Mouse (Mus musculus) neural tube, embryonic 13.5 days (tissue): ENCODE data around the gene Ppp2r2c. TPM values are rescaled to one million over a fixed set of nuclear protein-coding genes. Genes with fewer than 3 reads are reported as not detected.
A peak's percentile ranks its signal among the peaks of the same experiment; 100 is the strongest.

Experiments
- ATAC-seq: fragments of 200-750 bp; cut with Nextera tagmentation; 2 replicates; pipeline ENCODE4 v1.8.0; 2017; ENCODE audit warnings: low read depth, mild to moderate bottlenecking, moderate TSS enrichment, moderate library complexity
- H3K27ac ChIP-seq: fragments of 300-500 bp; sonication (generic); replicated peaks from 2 replicates; pipeline ENCODE4 v1.5.1; 2015; ENCODE audit warnings: moderate library complexity, mild to moderate bottlenecking, inconsistent platforms
- H3K27me3 ChIP-seq: fragments of 300-500 bp; sonication (generic); 2 replicates; pipeline ENCODE4 v1.6.1; 2015; ENCODE audit warnings: mild to moderate bottlenecking, inconsistent platforms
- H3K36me3 ChIP-seq: fragments of 300-500 bp; sonication (generic); 2 replicates; pipeline ENCODE4 v1.6.1; 2015; ENCODE audit warnings: mild to moderate bottlenecking, inconsistent platforms
- H3K4me1 ChIP-seq: fragments of 300-500 bp; sonication (generic); replicated peaks from 2 replicates; pipeline ENCODE4 v1.6.1; 2015; ENCODE audit warnings: inconsistent platforms
- H3K4me2 ChIP-seq: fragments of 300-500 bp; sonication (generic); 2 replicates; pipeline ENCODE4 v1.6.1; 2015; ENCODE audit warnings: inconsistent platforms, mild to moderate bottlenecking, moderate library complexity
- H3K4me3 ChIP-seq: fragments of 300-500 bp; sonication (generic); 2 replicates; pipeline ENCODE4 v1.5.1; 2015; ENCODE audit warnings: mild to moderate bottlenecking, inconsistent platforms
- H3K9ac ChIP-seq: fragments of 300-500 bp; sonication (generic); 2 replicates; pipeline ENCODE4 v1.6.1; 2015; ENCODE audit warnings: moderate library complexity, mild to moderate bottlenecking, inconsistent platforms
- H3K9me3 ChIP-seq: fragments of 300-500 bp; sonication (generic); 2 replicates; pipeline ENCODE4 v1.6.1; 2016; ENCODE audit warnings: inconsistent platforms
- WGBS: fragments of 180-500 bp; shearing (Covaris S2); methylation state at CpG from one replicate; pipeline ENCODE4 v1.1.7; 2015; 5-methylcytosine and 5-hydroxymethylcytosine counted together
- polyA plus RNA-seq: library from polyadenylated mRNA; unstranded; fragments of >200 nt; fragmentation: Nextera tagmentation; extraction: Ambion mirVana; gene quantifications from 2 replicates; pipeline ENCODE4 v1.2.1, GENCODE M21; 2015

The Ppp2r2c gene
- polyA plus RNA-seq, 1 experiment from 2014 or later: 44.8 TPM

DNA sequence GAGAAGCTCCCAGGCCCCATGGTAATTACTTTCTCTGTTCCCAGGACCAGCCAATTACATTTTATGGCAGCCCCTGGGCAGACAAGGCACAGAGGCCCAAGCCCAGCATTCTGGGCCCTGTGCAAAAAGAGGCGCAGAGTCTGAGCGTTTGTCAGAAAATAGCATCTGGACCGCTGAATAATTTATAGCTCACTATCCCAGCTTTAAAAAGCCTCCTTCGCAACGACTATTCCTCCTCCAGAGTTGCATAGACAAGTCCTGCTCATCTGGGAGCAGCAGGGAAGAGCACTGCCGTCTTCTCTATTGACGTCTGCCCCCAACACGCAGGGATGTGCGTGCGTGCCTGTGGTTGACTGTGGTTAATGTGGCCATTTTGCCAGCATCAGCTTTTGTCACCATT lies 23.8 kb upstream of the Ppp2r2c start:
- H3K9me3 ChIP-seq: no peaks in the 10 kb centered on the region
- 20% methylated on average over 10 of the region's 10 CpGs for WGBS
- H3K27ac ChIP-seq: peak overlapping the region; percentile 90
- no peak overlapping the region for H3K4me3 ChIP-seq
- H3K4me2 ChIP-seq: no peak overlapping the region
- no peaks in the 10 kb centered on the region for H3K36me3 ChIP-seq
- ATAC-seq: peak; percentile 83
- no peaks in the 10 kb centered on the region for H3K27me3 ChIP-seq
- H3K4me1 ChIP-seq: peaks cover 9% of the 10 kb centered on the region
- H3K9ac ChIP-seq: no peak overlapping the region

DNA sequence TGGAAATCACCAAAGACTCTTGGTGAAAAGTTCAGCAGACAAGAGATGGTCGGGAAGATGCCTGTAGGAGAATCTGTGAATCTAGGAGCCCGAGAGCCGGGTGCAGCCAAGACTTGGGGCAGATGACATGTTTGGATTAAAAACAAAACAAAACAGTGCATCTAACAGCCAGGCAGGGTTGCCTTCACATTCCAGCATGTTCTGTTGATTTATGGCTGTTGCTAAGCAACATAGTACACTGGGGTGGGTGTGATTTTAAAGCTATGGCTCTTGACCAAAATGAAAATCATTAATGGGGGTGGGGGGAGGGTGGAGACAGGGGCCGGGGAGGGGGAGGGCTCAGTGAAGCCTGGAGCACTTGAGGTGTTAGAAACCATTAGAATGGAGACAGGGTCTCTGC lies 16.7 kb upstream of the Ppp2r2c start:
- H3K4me2 ChIP-seq: no peak overlapping the region
- no peak overlapping the region for H3K4me3 ChIP-seq
- no peaks in the 10 kb centered on the region for H3K9me3 ChIP-seq
- ATAC-seq: no peak
- H3K27ac ChIP-seq: no peak overlapping the region
- no peaks in the 10 kb centered on the region for H3K27me3 ChIP-seq
- H3K36me3 ChIP-seq: no peaks in the 10 kb centered on the region
- H3K9ac ChIP-seq: no peak overlapping the region
- peaks cover 37% of the 10 kb centered on the region for H3K4me1 ChIP-seq
- WGBS: 64% methylated on average over 4 of the region's 4 CpGs

DNA sequence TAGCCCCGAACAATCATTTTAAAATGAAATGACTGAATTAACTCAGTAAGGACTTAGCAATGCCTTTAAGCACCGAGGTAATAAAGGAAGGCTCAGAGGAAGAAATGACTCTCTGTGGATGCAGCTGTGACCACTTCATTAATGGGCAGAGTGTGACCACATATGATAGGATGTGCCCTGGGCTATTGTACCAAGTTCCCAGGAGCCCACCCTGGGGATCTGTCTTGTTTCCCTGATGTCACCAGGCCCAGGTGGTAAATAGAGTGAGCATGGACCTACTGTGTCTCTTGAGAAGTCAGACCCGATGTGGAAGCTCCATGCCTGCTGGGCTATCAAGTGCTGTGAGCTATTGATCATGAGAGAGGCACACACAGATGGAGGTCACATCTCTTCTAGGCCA lies 13.1 kb upstream of the Ppp2r2c start:
- WGBS: 39% methylated on average over 3 of the region's 3 CpGs
- Histone ChIP-seq H3K27me3 (no peaks in the 10 kb centered on the region), H3K36me3 (no peaks in the 10 kb centered on the region), H3K4me1 (peaks cover 35% of the 10 kb centered on the region), H3K9me3 (no peaks in the 10 kb centered on the region), H3K4me2 (no peak overlapping the region), H3K9ac (no peak overlapping the region), H3K27ac (no peak overlapping the region), H3K4me3 (no peak overlapping the region)
- no peak for ATAC-seq

DNA sequence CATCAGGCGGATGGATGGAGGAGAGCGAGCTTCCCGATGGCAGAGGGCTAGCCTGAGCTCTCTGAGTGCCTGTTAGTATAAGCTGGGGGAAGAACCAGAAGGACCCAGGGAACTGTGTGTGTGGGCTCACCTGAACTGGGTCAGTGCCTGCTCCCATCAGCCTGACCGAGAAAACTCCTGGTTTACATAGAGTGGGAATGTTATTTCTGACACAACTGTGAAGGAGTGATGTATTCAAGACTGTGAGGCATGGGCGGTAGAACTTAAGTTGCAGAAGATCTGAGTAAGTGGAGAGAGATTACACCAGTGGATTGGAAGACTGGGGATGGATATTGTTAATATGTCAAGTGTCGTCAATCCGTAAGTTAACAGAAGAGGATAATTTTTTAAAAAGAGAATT lies 11.8 kb upstream of the Ppp2r2c start:
- no peak overlapping the region for H3K4me2 ChIP-seq
- ATAC-seq: no peak
- no peaks in the 10 kb centered on the region for H3K36me3 ChIP-seq
- no peak overlapping the region for H3K9ac ChIP-seq
- peaks cover 26% of the 10 kb centered on the region for H3K4me1 ChIP-seq
- WGBS: 93% methylated on average over 7 of the region's 7 CpGs
- H3K9me3 ChIP-seq: no peaks in the 10 kb centered on the region
- no peak overlapping the region for H3K4me3 ChIP-seq
- no peaks in the 10 kb centered on the region for H3K27me3 ChIP-seq
- H3K27ac ChIP-seq: no peak overlapping the region

DNA sequence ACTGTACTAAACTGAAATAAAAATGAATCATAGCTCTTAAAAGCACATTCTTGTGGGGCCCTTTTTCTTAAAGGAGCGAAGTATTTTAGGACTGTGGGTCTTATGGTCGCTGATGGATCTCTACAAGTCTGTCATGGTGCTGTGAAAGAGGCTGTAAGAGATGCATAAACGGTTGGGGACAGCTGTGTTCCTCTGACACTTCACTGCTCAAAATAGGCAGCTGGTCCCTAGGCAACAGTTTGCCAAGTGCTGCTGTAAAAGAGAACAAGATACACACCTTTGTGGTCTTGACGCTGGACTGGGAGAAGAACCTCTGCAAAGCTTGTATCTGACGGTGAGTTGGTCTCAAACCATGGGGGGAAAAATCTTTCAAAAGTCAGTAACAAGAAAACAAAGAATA lies 10.8 kb upstream of the Ppp2r2c start:
- Histone ChIP-seq H3K27me3 (peaks cover under 1% of the 10 kb centered on the region; the same call in 1 of the 2 replicates), H3K27ac (no peak overlapping the region), H3K9ac (no peak overlapping the region), H3K4me1 (peaks cover 16% of the 10 kb centered on the region), H3K4me2 (no peak overlapping the region), H3K36me3 (no peaks in the 10 kb centered on the region), H3K4me3 (no peak overlapping the region), H3K9me3 (no peaks in the 10 kb centered on the region)
- no peak for ATAC-seq
- WGBS: 70% methylated on average over 5 of the region's 5 CpGs

DNA sequence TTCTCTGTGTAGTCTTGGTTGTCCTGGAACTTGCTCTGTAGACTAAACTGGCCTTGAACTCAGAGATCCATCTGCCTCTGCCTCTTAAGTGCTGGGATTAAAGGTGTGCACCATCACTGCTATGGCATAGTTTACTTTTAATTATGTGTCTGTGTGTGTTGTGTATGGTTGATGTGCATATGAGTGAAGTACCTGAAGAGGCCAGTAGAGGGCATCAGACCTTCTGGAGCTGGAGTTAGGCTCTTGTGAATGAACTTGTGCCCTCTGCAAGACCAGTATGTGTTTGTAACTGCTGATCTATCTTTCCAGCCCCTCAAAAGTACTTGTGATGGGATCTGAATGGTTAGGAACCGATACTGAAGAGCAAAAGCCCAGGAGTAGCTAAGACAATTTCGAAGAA lies 7.2 kb upstream of the Ppp2r2c start:
- ATAC-seq: no peak
- Histone ChIP-seq H3K4me2 (no peak overlapping the region), H3K27ac (no peak overlapping the region), H3K4me3 (no peak overlapping the region), H3K9ac (no peak overlapping the region), H3K27me3 (peaks cover 30% of the 10 kb centered on the region), H3K4me1 (no peaks in the 10 kb centered on the region), H3K9me3 (no peaks in the 10 kb centered on the region), H3K36me3 (no peaks in the 10 kb centered on the region)
- WGBS: 97% methylated on average over 2 of the region's 2 CpGs

DNA sequence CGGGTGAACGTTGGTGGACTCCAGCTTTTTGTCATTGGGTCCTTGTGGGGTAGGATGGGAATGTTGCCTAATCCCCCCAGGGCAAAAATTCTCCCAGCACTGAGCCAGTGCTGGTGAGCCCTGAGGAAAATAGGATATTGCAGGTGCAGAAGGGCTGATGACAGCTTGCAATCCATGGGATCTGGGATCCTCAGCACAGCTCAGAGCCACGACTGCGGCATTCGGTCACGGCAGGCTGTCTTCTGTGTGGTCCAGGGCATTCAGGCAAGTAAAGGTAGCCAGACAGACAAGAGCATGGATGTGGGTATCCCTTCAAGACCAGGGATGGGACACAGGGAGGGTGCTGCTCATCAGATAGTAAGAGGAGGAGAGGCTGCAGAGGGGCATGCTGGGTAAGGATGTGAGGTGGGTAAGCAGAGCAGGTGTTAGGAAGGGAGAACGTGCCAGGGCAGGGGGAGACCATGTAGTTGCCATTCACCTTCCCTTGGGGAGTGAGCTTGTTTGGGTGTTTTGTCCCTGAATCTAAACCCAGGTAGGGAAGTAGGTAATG lies 1.5 kb upstream of the Ppp2r2c start:
- Histone ChIP-seq H3K9ac (peak overlapping the region; percentile 86; the same call in 1 of the 2 replicates), H3K4me1 (peaks cover 39% of the 10 kb centered on the region), H3K4me2 (peak overlapping the region; percentile 80), H3K4me3 (0 out of 2 replicates have a peak overlapping the region, but pooled peaks have one; percentile 63), H3K36me3 (no peaks in the 10 kb centered on the region), H3K27ac (no peak overlapping the region), H3K9me3 (no peaks in the 10 kb centered on the region), H3K27me3 (peaks cover 87% of the 10 kb centered on the region)
- no peak for ATAC-seq
- 64% methylated on average over 7 of the region's 7 CpGs for WGBS

DNA sequence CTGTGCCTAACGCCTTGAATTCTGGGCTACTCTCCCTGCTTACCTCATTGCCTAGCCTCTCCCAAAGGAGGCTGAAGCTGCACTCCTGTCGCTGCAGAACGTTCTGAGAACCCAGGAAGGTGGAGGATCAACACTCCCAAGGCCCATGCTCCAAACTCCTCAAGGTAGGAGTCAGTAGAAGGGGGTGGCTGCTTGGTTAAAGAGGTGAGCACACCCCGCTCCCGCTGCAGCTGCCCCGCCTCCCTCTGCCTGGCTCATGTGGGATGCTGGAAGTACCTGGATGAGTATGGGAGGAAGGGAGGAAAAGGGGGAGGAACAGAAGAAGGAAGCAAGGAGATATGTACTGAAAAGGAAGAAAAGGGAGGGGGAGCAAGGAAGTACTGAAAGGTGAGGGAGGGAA lies 752 bp upstream of the Ppp2r2c start:
- peak overlapping the region; percentile 86 for H3K9ac ChIP-seq
- peak overlapping the region; percentile 80 for H3K4me2 ChIP-seq
- no peaks in the 10 kb centered on the region for H3K36me3 ChIP-seq
- ATAC-seq: no peak
- peaks cover 39% of the 10 kb centered on the region for H3K4me1 ChIP-seq
- 3% methylated on average over 6 of the region's 6 CpGs for WGBS
- peak overlapping the region; percentile 88; the same call in 1 of the 2 replicates for H3K27ac ChIP-seq
- peak overlapping the region; percentile 63 for H3K4me3 ChIP-seq
- peaks cover 94% of the 10 kb centered on the region for H3K27me3 ChIP-seq
- H3K9me3 ChIP-seq: no peaks in the 10 kb centered on the region

DNA sequence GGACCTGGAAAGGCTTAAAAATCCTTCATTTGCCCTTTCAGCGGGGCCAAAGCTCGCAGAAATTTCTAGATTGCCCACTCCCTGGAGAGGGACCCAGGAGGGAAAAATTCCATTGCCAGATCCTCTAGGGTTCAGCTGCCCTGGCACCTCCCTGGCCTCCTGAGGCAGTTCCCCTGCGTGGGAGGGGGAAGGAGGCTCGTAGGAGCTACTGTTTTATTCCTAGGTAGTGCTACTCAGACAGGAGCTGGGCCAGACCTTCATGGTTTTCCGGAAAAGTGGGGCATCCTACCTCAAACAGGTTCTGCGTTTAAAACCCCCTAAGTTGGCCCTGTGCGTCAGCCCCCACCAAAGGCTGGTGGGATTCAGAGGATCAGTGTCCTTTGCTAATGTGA lies 869 bp downstream of the Ppp2r2c start:
- peak overlapping the region; percentile 86 for H3K9ac ChIP-seq
- peak overlapping the region; percentile 63 for H3K4me3 ChIP-seq
- under 1% methylated on average over 7 of the region's 7 CpGs for WGBS
- H3K27ac ChIP-seq: peak overlapping the region; percentile 88
- peak overlapping the region; percentile 80 for H3K4me2 ChIP-seq
- no peaks in the 10 kb centered on the region for H3K9me3 ChIP-seq
- H3K4me1 ChIP-seq: peaks cover 39% of the 10 kb centered on the region
- peak; percentile 36; the same call in 1 of the 2 replicates for ATAC-seq
- no peaks in the 10 kb centered on the region for H3K36me3 ChIP-seq
- peaks cover 89% of the 10 kb centered on the region for H3K27me3 ChIP-seq

DNA sequence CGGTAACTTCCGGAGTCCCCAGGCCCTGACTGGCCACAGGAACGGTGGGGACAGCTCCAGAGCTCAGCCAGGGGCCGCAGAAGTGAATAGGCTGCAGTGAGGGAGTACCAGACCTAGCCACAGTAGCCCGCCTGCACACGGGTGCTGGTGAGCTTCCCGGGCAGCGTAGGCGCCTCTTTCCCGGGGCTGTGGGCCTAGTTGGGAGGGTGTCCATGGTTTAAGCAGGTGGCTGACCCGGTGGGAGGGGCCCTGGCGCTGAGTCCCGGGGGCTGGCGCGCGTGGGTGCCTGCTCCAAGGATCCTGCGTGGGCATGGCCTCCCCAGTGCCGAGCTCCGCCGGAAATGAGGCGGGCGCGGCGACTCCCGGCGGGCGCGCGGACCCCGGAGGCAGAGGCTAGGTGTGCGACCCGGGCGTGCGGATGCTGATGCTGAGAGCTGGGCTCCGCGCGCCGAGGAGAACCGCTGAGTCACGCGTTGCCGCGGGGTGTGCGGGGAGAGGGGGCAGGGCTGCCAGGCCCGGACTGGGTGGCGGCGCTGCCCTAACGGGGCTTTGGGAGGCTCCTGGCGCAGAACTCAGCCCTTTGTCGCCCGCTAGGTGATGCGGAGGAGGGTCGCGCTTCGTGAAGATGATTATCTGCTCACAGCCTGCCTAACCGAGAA lies 1.4 kb downstream of the Ppp2r2c start:
- Histone ChIP-seq H3K27ac (peak overlapping the region; percentile 88), H3K4me3 (peak overlapping the region; percentile 63), H3K9ac (peak overlapping the region; percentile 86), H3K9me3 (no peaks in the 10 kb centered on the region), H3K36me3 (no peaks in the 10 kb centered on the region), H3K27me3 (peaks cover 84% of the 10 kb centered on the region), H3K4me2 (peak overlapping the region; percentile 80), H3K4me1 (peaks cover 39% of the 10 kb centered on the region)
- ATAC-seq: peak; percentile 63
- 1% methylated on average over 56 of the region's 56 CpGs for WGBS

DNA sequence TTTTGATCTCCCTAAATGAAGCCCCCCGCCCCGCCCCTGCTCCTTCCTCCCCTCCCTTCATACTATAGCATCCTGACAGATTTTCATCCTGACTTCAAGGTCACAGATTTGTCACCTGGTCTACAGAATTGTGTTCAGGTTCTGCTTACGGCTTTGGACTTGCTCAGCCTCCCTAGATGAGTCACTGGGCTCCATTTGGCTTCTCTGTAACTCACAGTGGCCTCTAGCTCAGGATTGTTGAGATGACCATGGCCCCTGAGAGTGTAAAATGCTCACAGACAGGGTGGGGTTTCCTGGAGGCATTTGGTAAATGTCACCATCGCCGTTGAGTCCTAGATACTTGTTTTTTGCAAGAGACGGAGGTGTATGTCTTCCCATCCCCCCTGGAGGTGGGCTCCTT lies 2.6 kb downstream of the Ppp2r2c start:
- 82% methylated on average over 6 of the region's 6 CpGs for WGBS
- no peak overlapping the region for H3K9ac ChIP-seq
- peaks cover 71% of the 10 kb centered on the region for H3K27me3 ChIP-seq
- no peak overlapping the region for H3K4me3 ChIP-seq
- no peaks in the 10 kb centered on the region for H3K36me3 ChIP-seq
- no peak overlapping the region for H3K27ac ChIP-seq
- ATAC-seq: no peak
- peaks cover 39% of the 10 kb centered on the region for H3K4me1 ChIP-seq
- peak overlapping the region; percentile 80; the same call in 1 of the 2 replicates for H3K4me2 ChIP-seq
- no peaks in the 10 kb centered on the region for H3K9me3 ChIP-seq

DNA sequence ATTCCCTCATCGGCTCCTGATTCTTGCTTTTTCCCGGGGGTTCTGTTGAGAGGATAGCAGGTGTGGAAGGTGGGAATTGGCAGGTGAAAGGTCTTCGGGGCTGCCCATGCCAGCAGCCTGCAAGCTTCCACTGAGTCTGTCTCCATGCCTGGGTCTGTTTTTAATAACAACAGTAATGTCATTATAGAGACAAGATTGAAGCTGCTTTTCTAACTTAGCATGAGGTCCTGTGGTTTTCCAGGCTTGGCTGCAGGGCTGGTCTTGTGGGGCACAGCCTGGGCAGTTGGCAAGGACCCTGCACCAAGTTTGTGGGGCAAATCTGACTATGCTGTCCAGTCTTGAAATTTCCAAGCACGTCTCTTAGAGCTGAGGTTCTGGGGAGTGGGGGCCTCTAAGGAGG lies 7.6 kb downstream of the Ppp2r2c start:
- 83% methylated on average over 4 of the region's 4 CpGs for WGBS
- Histone ChIP-seq H3K9me3 (no peaks in the 10 kb centered on the region), H3K27ac (no peak overlapping the region), H3K27me3 (peaks cover 21% of the 10 kb centered on the region), H3K9ac (no peak overlapping the region), H3K4me2 (no peak overlapping the region), H3K4me1 (peaks cover 12% of the 10 kb centered on the region), H3K4me3 (no peak overlapping the region), H3K36me3 (no peaks in the 10 kb centered on the region)
- ATAC-seq: no peak
